Mouse (Mus musculus) heart, postnatal 0 days (tissue): ENCODE data around the gene Fiz1. TPM values are rescaled to one million over a fixed set of nuclear protein-coding genes. Genes with fewer than 3 reads are reported as not detected.
A peak's percentile ranks its signal among the peaks of the same experiment; 100 is the strongest.

ENCODE experiments used
- ATAC-seq: fragments of 200-750 bp; cut with Nextera tagmentation; 2 replicates; pipeline ENCODE4 v1.8.0; 2017; ENCODE audit warnings: low read depth, moderate number of reproducible peaks, moderate library complexity; ENCODE audit not compliant: insufficient read depth
- DNase-seq: peaks from one replicate; pipeline ENCODE4 v3.0.0-alpha.2; 2016; ENCODE audit warnings: low spot score
- H3K27ac ChIP-seq: fragments of 300-500 bp; sonication (generic); 2 replicates; pipeline ENCODE4 v1.5.1; 2014; ENCODE audit warnings: low read depth, mild to moderate bottlenecking
- H3K27me3 ChIP-seq: fragments of 300-500 bp; sonication (generic); 2 replicates; pipeline ENCODE4 v1.6.1; 2014; ENCODE audit warnings: low read length, mixed read lengths; ENCODE audit not compliant: control insufficient read depth, insufficient read depth
- H3K36me3 ChIP-seq: fragments of 300-500 bp; sonication (generic); replicated peaks from 2 replicates; pipeline ENCODE4 v1.6.1; 2014; ENCODE audit warnings: low read length, mixed read lengths; ENCODE audit not compliant: control insufficient read depth, insufficient read depth
- H3K4me1 ChIP-seq: fragments of 300-500 bp; sonication (generic); 2 replicates; pipeline ENCODE4 v1.6.1; 2014; ENCODE audit warnings: antibody characterized with exemption; ENCODE audit not compliant: control insufficient read depth, insufficient read depth
- H3K4me2 ChIP-seq: fragments of 300-500 bp; sonication (generic); 2 replicates; pipeline ENCODE4 v1.6.1; 2014; ENCODE audit warnings: low read depth, mild to moderate bottlenecking, low read length, moderate library complexity
- H3K4me3 ChIP-seq: fragments of 300-500 bp; sonication (generic); 2 replicates; pipeline ENCODE4 v1.5.1; 2014; ENCODE audit warnings: low read depth, low read length
- H3K9ac ChIP-seq: fragments of 300-500 bp; sonication (generic); replicated peaks from 2 replicates; pipeline ENCODE4 v1.6.1; 2014; ENCODE audit warnings: low read depth, low read length, mixed read lengths
- H3K9me3 ChIP-seq: fragments of 300-500 bp; sonication (generic); replicated peaks from 2 replicates; pipeline ENCODE4 v1.6.1; 2016; ENCODE audit warnings: low read length; ENCODE audit not compliant: control insufficient read depth
- CTCF ChIP-seq: IDR thresholded peaks from 2 replicates; pipeline ENCODE4 v1.5.1; 2016; ENCODE audit warnings: antibody characterized with exemption, control low read depth, low read depth
- EP300 ChIP-seq: IDR thresholded peaks from 2 replicates; pipeline ENCODE4 v1.6.1; 2016; ENCODE audit warnings: antibody characterized with exemption, low read depth
- WGBS: fragments of 180-500 bp; shearing (Covaris S2); extraction: QIAGEN DNeasy Blood & Tissue Kit; methylation state at CpG from one replicate; pipeline ENCODE4 v1.1.7; 2014; 5-methylcytosine and 5-hydroxymethylcytosine counted together
- polyA plus RNA-seq: library from polyadenylated mRNA; unstranded; fragments of >200 nt; fragmentation: Nextera tagmentation; extraction: Ambion mirVana; gene quantifications from 2 replicates; pipeline ENCODE4 v1.2.1, GENCODE M21; 2015
- total RNA-seq: library from RNA; depleted of rRNA; stranded (reverse); fragments of >200 nt; gene quantifications from 2 replicates; pipeline ENCODE4 v1.2.3, GENCODE M21; 2014; ENCODE audit warnings: low replicate concordance; rRNA removed

Fiz1 gene
- total RNA-seq (37.2 and 56.9 TPM in 2 replicates), polyA plus RNA-seq (14.4 and 14.7 TPM in 2 replicates)

GRCm38 (mm10) chr7:5014251-5015117, at the start of gene Fiz1, which contains the start of gene Zfp524:
Gene Fiz1 (minus strand): TSS chr7:5014697.
Gene Zfp524 (plus strand): TSS chr7:5014415.
- under 1% methylated on average over 42 of the region's 42 CpGs for WGBS
- Histone ChIP-seq H3K4me1 (peaks cover 14% of the 10 kb centered on the region), H3K27ac (peak within 1 kb of the TSS; percentile 96), H3K36me3 (peaks cover 33% of the 10 kb centered on the region), H3K27me3 (no peaks in the 10 kb centered on the region), H3K4me3 (peak within 1 kb of the TSS; percentile 74), H3K9me3 (no peaks in the 10 kb centered on the region), H3K4me2 (peak within 1 kb of the TSS; percentile 70), H3K9ac (peak within 1 kb of the TSS; percentile 78)
- DNase-seq, result peak; percentile 96
- peak; percentile 79 for ATAC-seq
- TF ChIP-seq EP300 (no peak), CTCF (no peak)

- Histone ChIP-seq H3K36me3 (peaks cover 20% of the 10 kb centered on the region), H3K4me1 (peaks cover 21% of the 10 kb centered on the region), H3K27ac (peak overlapping the region; percentile 100), H3K4me2 (peak overlapping the region; percentile 99), H3K4me3 (peak overlapping the region; percentile 69), H3K9ac (peak overlapping the region; percentile 89), H3K27me3 (peaks cover 10% of the 10 kb centered on the region), H3K9me3 (no peaks in the 10 kb centered on the region)
- ATAC-seq, result peak; percentile 47
- under 1% methylated on average over 43 of the region's 51 CpGs for WGBS
- DNase-seq, result peak; percentile 80
- TF ChIP-seq EP300 (peak; percentile 53; the same call in 1 of the 2 replicates), CTCF (no peak)
Observed at GRCm38 (mm10) chr7:5062360-5063001, 48.0 kb upstream of the Fiz1 start.

- Histone ChIP-seq H3K9ac (peak within 1 kb of the TSS; percentile 89), H3K9me3 (no peaks in the 10 kb centered on the region), H3K27me3 (peaks cover 16% of the 10 kb centered on the region), H3K36me3 (peaks cover 15% of the 10 kb centered on the region), H3K27ac (peak within 1 kb of the TSS; percentile 100), H3K4me2 (peak within 1 kb of the TSS; percentile 99), H3K4me1 (peaks cover 21% of the 10 kb centered on the region), H3K4me3 (peak within 1 kb of the TSS; percentile 69)
- peak; percentile 91 for DNase-seq
- TF ChIP-seq CTCF, result no peak
- no peak for TF ChIP-seq EP300
- peak; percentile 80 for ATAC-seq
- WGBS, result 2% methylated on average over 49 of the region's 65 CpGs
Observed at GRCm38 (mm10) chr7:5061774-5062359, 47.4 kb upstream of the Fiz1 start, which contains the start of gene U2af2. Gene U2af2 (plus strand): TSS chr7:5062143.

GRCm38 (mm10) chr7:5060944-5061773, 46.7 kb upstream of the Fiz1 start:
- Histone ChIP-seq H3K36me3 (peaks cover 8% of the 10 kb centered on the region), H3K9ac (peak overlapping the region; percentile 89), H3K4me2 (peak overlapping the region; percentile 99), H3K27ac (peak overlapping the region; percentile 100), H3K4me3 (peak overlapping the region; percentile 69), H3K4me1 (peaks cover 21% of the 10 kb centered on the region), H3K27me3 (peaks cover 23% of the 10 kb centered on the region), H3K9me3 (no peaks in the 10 kb centered on the region)
- DNase-seq (peak; percentile 98), ATAC-seq (peak; percentile 89)
- under 1% methylated on average over 60 of the region's 60 CpGs for WGBS
- TF ChIP-seq CTCF, result peak; percentile 60
- no peak for TF ChIP-seq EP300
